Mouse (Mus musculus) adrenal gland, postnatal 25 days (tissue): ENCODE measurements at regions not wholly inside any gene's neighbourhood (a gene's known extent, or its start where the extent isn't known, plus 50 kb on each side); places are given as distances from the start of the nearest gene placed in this dataset.
A peak's percentile ranks its signal among the peaks of the same experiment; 100 is the strongest.

Experiments used
- DNase-seq: peaks from one replicate; pipeline ENCODE4 v3.0.0; 2021; ENCODE audit warnings: mixed read lengths

- DNase-seq = no peak
Measured at GRCm38 (mm10) chr1:185726324-185726723, 271.7 kb downstream of the Slc30a10 start.

GRCm38 (mm10) chr1:185726811-185727210 lies 272.2 kb downstream of the Slc30a10 start:
- DNase-seq = no peak

DNA sequence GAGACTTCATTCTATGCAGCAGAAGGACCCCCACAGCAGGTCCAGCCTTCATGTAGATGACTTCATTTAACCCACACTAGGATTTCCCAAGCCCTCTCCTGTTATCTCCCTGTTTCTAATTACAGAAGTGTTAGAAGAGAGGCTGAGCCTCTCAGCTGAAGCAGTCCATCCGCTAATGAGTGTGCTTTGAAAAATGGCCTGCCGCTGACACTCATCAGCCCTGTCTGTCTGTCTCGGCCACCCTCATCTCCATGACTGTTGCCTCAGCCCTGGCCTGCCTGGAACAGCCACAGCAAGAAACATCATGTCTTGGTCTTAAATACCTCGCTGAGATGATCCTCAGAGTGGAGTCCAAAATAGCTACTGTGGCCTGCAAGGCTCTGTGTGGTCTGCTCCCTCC lies 273.1 kb downstream of the Slc30a10 start:
- DNase-seq = no peak

DNA sequence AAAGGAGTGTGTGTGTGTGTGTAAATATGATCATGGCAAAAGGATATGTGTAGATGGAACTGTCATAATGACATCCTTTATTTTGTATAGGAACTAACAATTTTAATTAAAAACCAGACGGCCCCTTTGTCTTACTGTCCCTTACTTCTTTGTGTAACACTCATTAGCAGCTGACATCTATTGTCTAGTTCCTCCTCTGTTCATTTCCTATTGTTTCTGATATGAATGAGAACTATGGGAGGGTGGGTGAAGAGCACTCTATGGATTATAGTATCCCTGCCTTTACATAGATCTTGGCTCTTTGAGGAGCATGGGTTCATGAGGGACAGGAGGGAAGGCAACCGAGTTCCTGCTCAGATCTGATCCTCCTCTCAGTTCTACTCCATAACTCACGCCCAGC lies 273.8 kb downstream of the Slc30a10 start:
- DNase-seq = no peak

GRCm38 (mm10) chr1:185731062-185731461 lies 276.4 kb downstream of the Slc30a10 start:
- DNase-seq = no peak

- no peak for DNase-seq
Measured at GRCm38 (mm10) chr1:185736773-185737172, 282.1 kb downstream of the Slc30a10 start.

DNA sequence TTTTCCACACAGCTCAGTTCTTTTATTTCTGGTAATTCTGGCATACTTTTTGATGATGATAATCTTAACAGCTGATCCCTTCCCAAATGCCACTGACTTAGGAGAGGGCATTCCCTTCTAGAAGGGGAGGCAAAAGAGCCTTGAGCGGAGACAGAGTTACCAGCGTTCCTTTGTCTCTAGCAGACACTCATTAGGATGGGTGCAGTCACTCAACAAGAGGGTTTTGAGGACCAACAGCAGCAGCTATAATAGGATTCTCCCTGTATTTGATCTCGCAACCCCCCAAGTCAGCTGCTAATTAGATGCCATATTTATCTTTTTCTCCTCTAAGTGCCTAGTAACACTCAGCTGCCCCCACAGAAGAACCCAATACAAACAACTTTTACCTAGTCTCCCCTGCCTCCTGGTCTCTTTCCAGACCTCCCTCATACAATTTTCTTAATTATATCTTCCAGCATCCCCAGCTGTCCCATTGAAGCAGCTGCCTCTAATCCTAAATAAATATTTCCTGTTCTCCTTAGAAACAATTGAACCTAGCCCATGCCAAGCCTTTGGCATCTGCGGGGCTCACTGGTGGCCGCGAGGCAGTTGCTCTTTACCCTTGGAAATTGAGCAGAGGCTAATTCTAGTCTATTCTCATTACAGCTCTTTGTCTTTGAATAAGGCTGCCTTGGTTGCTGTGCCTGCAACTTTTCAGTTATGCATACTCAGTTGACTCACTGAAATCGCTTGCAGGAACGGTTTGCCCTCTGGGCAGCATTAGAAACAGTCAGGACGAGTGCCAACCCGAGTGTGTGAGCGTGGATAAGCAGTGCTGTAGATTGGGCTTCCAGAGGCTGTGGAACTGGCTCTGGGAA lies 286.6 kb downstream of the Slc30a10 start:
- DNase-seq = no peak

DNA sequence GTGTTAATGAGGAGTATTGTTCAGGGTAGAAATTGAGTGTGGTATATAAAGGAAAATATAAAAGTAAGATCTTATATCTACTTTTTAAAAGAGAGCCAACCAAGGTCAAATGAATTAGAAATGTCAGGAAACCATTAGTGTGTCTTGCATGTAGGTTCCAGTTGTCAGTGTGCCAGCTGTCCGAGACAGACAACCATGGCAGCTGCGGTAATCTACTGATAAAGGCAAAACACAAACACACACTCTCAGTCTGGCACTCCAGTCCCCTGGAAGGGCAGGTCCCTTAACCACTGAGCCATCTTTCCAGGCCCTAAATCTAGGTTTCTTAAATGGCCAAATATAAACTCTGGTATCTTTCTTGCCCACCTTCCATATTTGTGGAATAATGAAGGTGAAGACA lies 294.6 kb downstream of the Slc30a10 start:
- DNase-seq = no peak

- DNase-seq = peak; percentile 18
Measured at GRCm38 (mm10) chr1:185754486-185755290, 300.0 kb downstream of the Slc30a10 start.

DNA sequence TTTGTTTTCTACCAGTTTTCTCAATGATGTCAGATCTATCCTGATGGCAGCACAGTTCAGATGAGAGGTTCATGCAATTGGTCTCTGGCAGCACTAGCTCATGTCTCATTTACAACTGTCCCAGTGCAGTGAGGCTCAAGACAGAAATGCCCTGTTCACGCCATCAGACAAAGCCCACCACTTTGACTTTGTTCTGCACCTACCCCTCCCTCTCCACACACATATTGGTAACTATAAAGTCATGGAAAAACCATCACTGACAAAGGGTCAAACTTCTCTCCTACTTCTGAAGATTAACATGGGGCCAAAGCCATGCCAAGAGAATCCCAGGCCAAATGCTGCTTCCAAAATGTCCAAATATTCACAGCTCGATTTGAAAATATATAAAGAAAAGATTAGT lies 302.7 kb downstream of the Slc30a10 start:
- no peak for DNase-seq

- DNase-seq = no peak
Measured at GRCm38 (mm10) chr1:185774202-185774601, 319.6 kb downstream of the Slc30a10 start.

DNA sequence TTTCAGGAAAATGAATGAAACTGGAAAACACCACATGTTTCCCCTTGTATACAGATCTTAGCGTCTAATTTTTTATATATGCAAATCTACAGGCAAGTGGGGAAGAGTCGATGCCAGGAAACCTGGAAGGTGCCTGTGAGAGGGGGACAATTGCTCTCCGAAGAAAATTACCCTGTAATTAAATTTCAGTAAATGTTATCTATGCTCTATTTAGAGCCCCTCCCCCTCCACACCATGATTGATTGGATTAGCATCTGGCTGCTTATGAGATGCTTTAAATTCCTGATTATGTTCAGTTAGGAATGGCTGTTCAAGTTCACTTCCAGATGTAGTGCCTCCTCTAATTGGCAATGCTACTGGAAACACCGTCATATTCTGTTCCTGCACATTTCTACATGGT lies 325.0 kb downstream of the Slc30a10 start:
- no peak for DNase-seq

DNA sequence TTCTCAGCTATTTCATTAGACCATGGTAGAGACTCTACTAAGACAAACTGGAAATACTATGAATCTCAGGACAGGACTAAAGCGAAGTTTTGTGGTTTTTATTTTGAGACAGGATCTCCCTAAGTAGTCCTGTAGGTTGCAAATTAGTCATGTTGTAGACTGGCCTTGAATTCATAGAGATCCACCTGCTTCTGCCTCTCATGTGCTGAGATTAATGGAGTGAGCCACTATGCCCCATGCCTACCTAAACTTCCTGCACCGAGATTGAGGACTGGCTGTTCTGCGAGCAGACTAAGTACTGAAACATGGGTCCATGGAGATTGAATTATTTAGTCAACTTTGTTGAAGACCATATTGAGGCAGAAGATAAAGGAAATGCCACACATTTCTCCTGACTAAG lies 315.0 kb downstream of the Lyplal1 start:
- no peak for DNase-seq

GRCm38 (mm10) chr1:185814901-185815300 lies 302.2 kb downstream of the Lyplal1 start:
- no peak for DNase-seq

DNA sequence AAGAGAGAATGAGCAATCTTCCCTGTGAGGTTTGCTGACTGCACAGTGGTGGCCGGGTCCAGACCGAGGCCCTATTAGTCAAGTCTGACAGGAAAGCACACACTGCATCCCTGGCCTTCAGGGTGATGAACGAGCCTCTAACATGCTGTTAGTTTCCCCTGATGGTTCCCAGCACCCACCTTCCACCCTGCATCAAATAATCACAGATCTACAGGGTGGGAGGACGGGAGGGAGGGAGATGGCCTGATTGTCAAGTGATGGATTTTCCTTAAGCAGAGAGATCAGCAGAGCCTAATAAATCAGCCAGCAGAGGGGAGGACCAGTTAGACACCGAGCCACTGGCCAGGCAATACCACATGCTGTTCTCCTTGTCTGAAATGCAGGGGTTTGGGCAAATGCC lies 298.1 kb downstream of the Lyplal1 start:
- peak; percentile 17 for DNase-seq

DNA sequence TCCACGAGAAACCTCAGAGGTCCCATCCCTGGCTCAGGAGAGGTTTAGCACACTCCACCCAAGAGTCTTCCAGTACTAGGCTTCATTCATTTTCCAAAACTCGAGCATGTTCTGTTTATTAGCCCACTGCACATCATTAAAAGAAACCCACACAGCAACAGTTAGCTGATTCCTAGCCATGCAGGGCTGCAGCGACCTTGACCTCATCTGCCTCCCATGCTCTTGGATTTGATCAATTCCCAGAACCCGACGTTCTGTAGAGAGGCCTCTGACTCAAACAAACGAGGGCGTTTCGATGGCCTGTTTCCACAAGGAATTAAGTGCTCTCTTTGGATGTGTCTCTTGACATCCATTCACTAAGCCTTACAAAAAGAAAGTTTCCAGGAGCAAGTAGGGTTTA lies 294.9 kb downstream of the Lyplal1 start:
- peak; percentile 15 for DNase-seq

GRCm38 (mm10) chr1:185823226-185823625 lies 293.9 kb downstream of the Lyplal1 start:
- DNase-seq = no peak

GRCm38 (mm10) chr1:185823956-185824355 lies 293.2 kb downstream of the Lyplal1 start:
- DNase-seq = no peak

- no peak for DNase-seq
Measured at GRCm38 (mm10) chr1:185827986-185828385, 289.1 kb downstream of the Lyplal1 start.

- DNase-seq = no peak
Measured at GRCm38 (mm10) chr1:185828486-185828885, 288.6 kb downstream of the Lyplal1 start.

- DNase-seq = no peak
Measured at GRCm38 (mm10) chr1:185832059-185832458, 285.1 kb downstream of the Lyplal1 start.

DNA sequence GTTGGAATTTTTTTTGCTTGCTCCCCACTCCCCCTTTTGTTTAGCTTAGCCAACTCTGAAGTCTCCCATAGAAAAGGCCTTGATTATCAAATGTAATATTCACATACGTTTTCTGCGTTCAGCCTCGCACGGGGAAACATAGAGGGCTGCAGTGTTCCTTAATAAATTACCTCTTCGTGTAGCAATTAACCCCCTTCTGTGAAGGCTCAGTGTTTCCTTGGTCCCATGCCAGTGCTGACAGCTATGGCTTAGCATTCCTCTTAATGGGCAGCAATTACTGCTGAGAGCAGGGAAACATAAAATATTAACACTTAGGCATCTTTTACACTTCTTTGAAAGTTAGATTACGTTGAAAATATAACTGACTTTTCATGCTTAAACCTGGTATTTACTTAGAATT lies 282.9 kb downstream of the Lyplal1 start:
- no peak for DNase-seq

DNA sequence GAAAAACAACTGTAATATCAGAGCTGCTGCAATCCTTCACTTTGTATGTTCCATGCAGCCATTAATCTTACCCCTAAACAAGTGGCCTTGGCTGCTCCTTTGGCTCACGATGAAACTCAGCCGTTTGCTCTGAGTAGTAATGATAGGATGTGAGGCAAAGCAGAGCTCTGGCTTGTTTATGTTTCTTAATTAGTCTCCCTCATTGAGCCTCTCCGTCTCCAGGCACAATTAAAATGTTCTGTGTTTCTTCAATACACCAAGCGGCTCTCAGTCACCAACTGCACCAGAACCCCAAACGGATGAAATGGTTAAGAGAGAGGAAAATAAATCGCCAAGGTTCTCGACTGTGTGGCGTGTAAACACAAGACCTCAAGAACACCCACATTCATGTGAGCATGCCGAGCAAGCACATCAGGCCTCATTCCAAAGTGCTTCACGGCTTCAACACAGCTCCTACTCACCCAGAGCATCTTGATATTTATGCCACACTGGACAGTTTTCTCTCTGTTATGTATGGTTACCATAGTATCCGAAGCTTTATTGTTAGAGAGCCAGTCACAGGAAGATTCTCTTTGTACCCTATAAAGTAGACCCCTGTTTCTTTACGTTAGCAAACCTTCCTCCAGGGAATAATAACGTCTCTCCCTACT lies 280.4 kb downstream of the Lyplal1 start:
- peak; percentile 11 for DNase-seq
